ENCODE assay signal across 8 mouse cellular contexts in the genomic region with DNA sequence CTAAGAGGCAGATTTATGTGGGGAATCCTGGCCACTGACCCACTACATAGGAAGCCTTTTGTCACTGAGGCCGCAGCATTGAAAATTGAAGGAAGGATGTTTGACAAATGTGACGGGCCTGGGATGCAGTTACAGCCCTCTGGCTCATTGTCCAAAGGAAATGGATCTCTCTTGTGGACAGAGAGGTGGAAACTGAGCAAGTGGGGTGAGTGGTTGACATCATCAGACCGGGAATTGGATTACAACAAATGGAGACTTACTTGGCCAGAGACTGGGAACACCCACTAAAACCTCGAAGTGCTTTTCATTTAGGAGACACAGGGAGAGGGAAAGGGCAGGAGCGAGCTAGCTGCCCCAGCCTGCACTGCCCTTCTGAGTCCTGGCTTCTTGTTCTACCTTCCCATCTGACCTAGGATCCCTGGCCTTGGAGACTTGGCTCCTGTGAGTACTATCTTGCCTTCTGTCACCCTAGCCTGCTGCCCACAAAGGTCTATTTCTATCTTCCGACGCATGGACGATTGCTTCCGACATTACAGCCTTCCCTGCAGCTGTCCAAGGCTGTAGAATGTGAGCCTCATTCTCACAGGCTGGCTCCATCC. TPM values are rescaled to one million over a fixed set of nuclear protein-coding genes. Genes with fewer than 3 reads are reported as not detected.
DNase-seq lines count a peak whose midpoint lies in the region; ATAC-seq and TF ChIP-seq lines count a peak whose summit lies in the region.

No protein-coding gene starts in this region.

- WGBS in forebrain, embryonic 12.5 days, result 72% methylated on average over 9 of the region's 9 CpGs
- 73% methylated on average over 9 of the region's 9 CpGs for WGBS in forebrain, embryonic 16.5 days
- WGBS in intestine, embryonic 14.5 days, result 51% methylated on average over 9 of the region's 9 CpGs
- WGBS in liver, postnatal 0 days (ENCODE audit: insufficient replicate concordance), result 66% methylated on average over 9 of the region's 9 CpGs

- H3K27ac ChIP-seq in forebrain, embryonic 12.5 days, result 0 out of 2 replicates have a peak overlapping the region, but pooled peaks have one; percentile 42
- no peak overlapping the region; the same call in none of the 2 replicates for H3K27ac ChIP-seq in forebrain, embryonic 16.5 days (ENCODE audit: low read length)
- H3K27ac ChIP-seq in intestine, embryonic 14.5 days (ENCODE audit: low read depth), result peak overlapping the region; percentile 75
- peak overlapping the region; percentile 36; the same call in 1 of the 2 replicates for H3K27ac ChIP-seq in liver, postnatal 0 days (ENCODE audit: low read depth)

- H3K9ac ChIP-seq in forebrain, embryonic 12.5 days, result no peak overlapping the region
- no peak overlapping the region for H3K9ac ChIP-seq in forebrain, embryonic 16.5 days (replicated peaks; ENCODE audit: low read depth, low read length)
- no peak overlapping the region for H3K9ac ChIP-seq in intestine, embryonic 14.5 days (ENCODE audit: low read length)
- H3K9ac ChIP-seq in liver, postnatal 0 days (replicated peaks), result no peak overlapping the region

- peak; percentile 35 for DNase-seq in cerebellum, adult 8-10 months
- DNase-seq in intestine, embryonic 14.5 days (ENCODE audit: low spot score), result no peak
- no peak for DNase-seq in liver, postnatal 0 days
- no peak for DNase-seq in layer of hippocampus, adult 8-10 months (ENCODE audit: low spot score in 2 of 2)
- DNase-seq in urinary bladder, postnatal 25 days (ENCODE audit: low spot score), result no peak

- peaks cover 44% of the 10 kb centered on the region for H3K4me1 ChIP-seq in forebrain, embryonic 12.5 days
- peaks cover 8% of the 10 kb centered on the region; the same call in 1 of the 2 replicates for H3K4me1 ChIP-seq in forebrain, embryonic 16.5 days (replicated peaks; ENCODE audit: control insufficient read depth, insufficient read depth, low read length)
- peaks cover 41% of the 10 kb centered on the region for H3K4me1 ChIP-seq in intestine, embryonic 14.5 days (replicated peaks; ENCODE audit: control insufficient read depth, insufficient read depth, low read length)
- H3K4me1 ChIP-seq in liver, postnatal 0 days (ENCODE audit: insufficient read depth), result peaks cover 59% of the 10 kb centered on the region

- TF ChIP-seq CTCF in liver, postnatal 0 days (IDR thresholded peaks at IDR 0.05; ENCODE audit: low read depth), result no peak

- H3K4me2 ChIP-seq in forebrain, embryonic 12.5 days, result no peak overlapping the region
- no peak overlapping the region for H3K4me2 ChIP-seq in forebrain, embryonic 16.5 days (ENCODE audit: low read length)
- H3K4me2 ChIP-seq in intestine, embryonic 14.5 days (ENCODE audit: low read length), result no peak overlapping the region
- H3K4me2 ChIP-seq in liver, postnatal 0 days (ENCODE audit: low read depth, low read length), result no peak overlapping the region

- no peaks in the 10 kb centered on the region for H3K9me3 ChIP-seq in forebrain, embryonic 12.5 days
- H3K9me3 ChIP-seq in forebrain, embryonic 16.5 days (ENCODE audit: control insufficient read depth, low read length), result no peaks in the 10 kb centered on the region
- H3K9me3 ChIP-seq in intestine, embryonic 14.5 days (ENCODE audit: control insufficient read depth, low read length), result no peaks in the 10 kb centered on the region
- no peaks in the 10 kb centered on the region for H3K9me3 ChIP-seq in liver, postnatal 0 days (ENCODE audit: low read length)

- H3K36me3 ChIP-seq in forebrain, embryonic 12.5 days (replicated peaks), result no peaks in the 10 kb centered on the region
- H3K36me3 ChIP-seq in forebrain, embryonic 16.5 days (ENCODE audit: control insufficient read depth, insufficient read depth), result no peaks in the 10 kb centered on the region
- H3K36me3 ChIP-seq in intestine, embryonic 14.5 days (ENCODE audit: control insufficient read depth, insufficient read depth, low read length), result no peaks in the 10 kb centered on the region
- 0 out of 2 replicates have a peak, but pooled peaks cover 4% of the 10 kb centered on the region for H3K36me3 ChIP-seq in liver, postnatal 0 days (replicated peaks; ENCODE audit: insufficient read depth, low read length)

- ATAC-seq in forebrain, embryonic 12.5 days (ENCODE audit: low FRiP score), result no peak
- ATAC-seq in forebrain, embryonic 16.5 days, result no peak
- no peak for ATAC-seq in intestine, embryonic 14.5 days (replicated peaks; ENCODE audit: low FRiP score, low TSS enrichment, low read depth)
- ATAC-seq in liver, postnatal 0 days, result no peak
- ATAC-seq in megakaryocyte progenitor cell, adult 5-6 weeks (replicated peaks; ENCODE audit: poor library complexity), result no peak

- TF ChIP-seq EP300 in liver, postnatal 0 days (IDR thresholded peaks at IDR 0.05; ENCODE audit: low read depth), result no peak

- no peak overlapping the region for H3K4me3 ChIP-seq in forebrain, embryonic 12.5 days (replicated peaks)
- no peak overlapping the region for H3K4me3 ChIP-seq in forebrain, embryonic 16.5 days (replicated peaks; ENCODE audit: low read length)
- H3K4me3 ChIP-seq in intestine, embryonic 14.5 days (ENCODE audit: low read depth, low read length), result 0 out of 2 replicates have a peak overlapping the region, but pooled peaks have one; percentile 4
- H3K4me3 ChIP-seq in liver, postnatal 0 days (ENCODE audit: low read depth, low read length), result no peak overlapping the region

- H3K27me3 ChIP-seq in forebrain, embryonic 12.5 days, result no peaks in the 10 kb centered on the region
- no peaks in the 10 kb centered on the region for H3K27me3 ChIP-seq in forebrain, embryonic 16.5 days (replicated peaks; ENCODE audit: control insufficient read depth, insufficient read depth, low read length)
- H3K27me3 ChIP-seq in intestine, embryonic 14.5 days (replicated peaks; ENCODE audit: control insufficient read depth, insufficient read depth, low read length), result no peaks in the 10 kb centered on the region
- H3K27me3 ChIP-seq in liver, postnatal 0 days (ENCODE audit: insufficient read depth, low read length), result no peaks in the 10 kb centered on the region

RNA-seq across cellular contexts. Expression of a gene that starts 35.6 kb away (rescaled TPM):
- polyA plus RNA-seq in forebrain, embryonic 12.5 days (2016; fragmentation: Nextera tagmentation; extraction: Ambion mirVana), result 156 and 158 TPM in 2 replicates
- 153 and 159 TPM in 2 replicates for polyA plus RNA-seq in forebrain, embryonic 16.5 days (2015; fragmentation: Nextera tagmentation; extraction: Ambion mirVana)
- 130 and 131 TPM in 2 replicates for polyA plus RNA-seq in intestine, embryonic 14.5 days (2014; fragmentation: Nextera tagmentation; extraction: Ambion mirVana)
- polyA plus RNA-seq in liver, postnatal 0 days (2015; fragmentation: Nextera tagmentation; extraction: Ambion mirVana), result 84.9 and 85.0 TPM in 2 replicates
- 10 to 100 TPM; 67.0 to 98.4 (median 83.6) TPM for total RNA-seq in layer of hippocampus, adult 8-10 months (2022)
- 50.8 and 54.4 TPM in 2 replicates for total RNA-seq in megakaryocyte progenitor cell, adult 5-6 weeks (2015)
- total RNA-seq in megakaryocyte progenitor cell, adult 5-6 weeks (2017), result 52.9 and 56.3 TPM in 2 replicates

RNA-seq across cellular contexts. Expression of a gene that starts 48.9 kb away (rescaled TPM):
- 32.1 and 36.1 TPM in 2 replicates for polyA plus RNA-seq in forebrain, embryonic 12.5 days (2016; fragmentation: Nextera tagmentation; extraction: Ambion mirVana)
- polyA plus RNA-seq in forebrain, embryonic 16.5 days (2015; fragmentation: Nextera tagmentation; extraction: Ambion mirVana), result 31.4 and 34.3 TPM in 2 replicates
- polyA plus RNA-seq in intestine, embryonic 14.5 days (2014; fragmentation: Nextera tagmentation; extraction: Ambion mirVana), result 54.3 and 60.7 TPM in 2 replicates
- 79.9 and 92.7 TPM in 2 replicates for polyA plus RNA-seq in liver, postnatal 0 days (2015; fragmentation: Nextera tagmentation; extraction: Ambion mirVana)
- 100 to 1,000 TPM; 201 to 242 (median 213) TPM for total RNA-seq in layer of hippocampus, adult 8-10 months (2022)
- total RNA-seq in megakaryocyte progenitor cell, adult 5-6 weeks (2015), result 641 and 693 TPM in 2 replicates
- 470 and 502 TPM in 2 replicates for total RNA-seq in megakaryocyte progenitor cell, adult 5-6 weeks (2017)

RNA-seq across cellular contexts. Expression of a gene that starts 56.2 kb away (rescaled TPM):
- polyA plus RNA-seq in forebrain, embryonic 12.5 days (2016; fragmentation: Nextera tagmentation; extraction: Ambion mirVana), result 7.3 and 7.9 TPM in 2 replicates
- 4.5 and 5.2 TPM in 2 replicates for polyA plus RNA-seq in forebrain, embryonic 16.5 days (2015; fragmentation: Nextera tagmentation; extraction: Ambion mirVana)
- polyA plus RNA-seq in intestine, embryonic 14.5 days (2014; fragmentation: Nextera tagmentation; extraction: Ambion mirVana), result 8.4 and 9.1 TPM in 2 replicates
- 2.7 TPM in 2 replicates for polyA plus RNA-seq in liver, postnatal 0 days (2015; fragmentation: Nextera tagmentation; extraction: Ambion mirVana)
- total RNA-seq in layer of hippocampus, adult 8-10 months (2022), result 1 to 10 TPM in 3 of 4 experiments, under 1 TPM in 1; 0.73 to 1.6 (median 1.5) TPM
- 13.4 TPM in 2 replicates for total RNA-seq in megakaryocyte progenitor cell, adult 5-6 weeks (2015)
- total RNA-seq in megakaryocyte progenitor cell, adult 5-6 weeks (2017), result 17.5 and 20.2 TPM in 2 replicates
